Mouse (Mus musculus) left cerebral cortex, adult 9 months (tissue): ENCODE data around the gene Tlx3.

Source experiments
- DNase-seq, 2 experiments: peaks; one replicate each; pipeline ENCODE4 v3.0.0; 2022; ENCODE audit warnings: low spot score in 2 of 2

The Tlx3 gene

DNA sequence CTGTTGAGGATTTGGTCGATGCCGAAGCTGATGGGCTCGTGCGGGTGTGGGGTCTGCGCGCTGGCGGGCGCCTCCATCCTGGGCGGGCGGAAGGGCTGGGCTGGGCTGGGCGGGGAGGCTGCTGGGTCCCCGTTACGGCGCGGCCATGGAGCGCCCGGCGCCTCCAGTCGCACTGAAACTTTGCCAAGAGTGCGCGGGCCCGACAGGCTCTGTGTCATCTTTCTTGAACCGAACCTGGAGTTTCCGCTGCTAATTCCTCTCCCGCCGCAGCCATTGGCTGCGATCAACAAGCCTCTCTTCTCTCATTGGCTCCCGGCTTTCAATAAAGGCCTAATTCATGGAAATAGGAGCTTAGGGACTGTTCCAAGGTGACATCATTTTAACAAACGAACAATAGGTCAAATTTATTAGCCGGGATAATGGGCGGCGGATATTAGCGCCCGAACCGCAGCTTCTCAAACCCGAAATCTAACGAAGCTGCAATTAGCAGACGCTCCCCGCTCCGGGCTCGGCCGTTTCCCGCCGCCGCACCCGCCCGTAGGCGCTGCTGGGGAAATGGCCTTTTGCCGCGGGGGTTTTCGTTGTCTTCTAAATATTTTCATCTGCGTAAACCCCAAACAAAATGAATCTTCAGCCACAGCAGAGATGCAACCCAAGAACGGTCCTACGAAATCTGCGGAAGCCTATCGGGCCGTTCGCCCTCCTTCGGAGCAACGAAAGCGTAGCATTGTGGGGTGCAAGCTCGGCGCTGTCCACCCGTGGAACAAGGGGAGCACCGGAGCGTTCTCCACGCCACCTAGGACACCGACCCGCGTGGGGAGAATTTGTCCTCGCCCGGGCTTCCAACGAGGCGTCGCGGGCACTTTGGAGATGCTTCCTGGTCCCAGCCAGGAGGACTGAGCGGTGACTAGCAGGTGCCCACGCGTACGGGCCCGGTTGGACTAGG is at the start of gene Tlx3:
TSS of gene Tlx3 (minus strand) at position 207 of the 946 bp plus-strand sequence.
- DNase-seq, result no peak

DNA sequence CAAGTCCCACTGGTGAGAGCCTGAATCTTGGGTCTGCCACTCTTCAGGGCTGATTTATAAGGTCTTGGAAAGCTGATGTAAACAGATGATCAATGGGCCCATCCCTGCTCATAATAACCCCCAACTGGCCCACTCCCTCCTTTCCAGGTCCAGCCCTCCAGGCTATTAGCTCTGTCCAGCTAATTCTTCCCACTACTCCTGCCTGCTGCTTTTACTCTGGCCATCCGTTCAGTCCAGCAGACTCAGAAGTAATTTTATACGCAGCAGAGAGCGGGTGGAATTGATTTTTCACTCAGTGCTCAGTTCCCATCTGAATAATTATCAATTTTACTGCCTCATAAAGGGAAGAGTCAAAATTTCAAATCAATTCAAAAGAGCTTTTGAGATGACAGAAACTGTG is 36.9 kb upstream of the Tlx3 start:
- DNase-seq, result no peak

DNA sequence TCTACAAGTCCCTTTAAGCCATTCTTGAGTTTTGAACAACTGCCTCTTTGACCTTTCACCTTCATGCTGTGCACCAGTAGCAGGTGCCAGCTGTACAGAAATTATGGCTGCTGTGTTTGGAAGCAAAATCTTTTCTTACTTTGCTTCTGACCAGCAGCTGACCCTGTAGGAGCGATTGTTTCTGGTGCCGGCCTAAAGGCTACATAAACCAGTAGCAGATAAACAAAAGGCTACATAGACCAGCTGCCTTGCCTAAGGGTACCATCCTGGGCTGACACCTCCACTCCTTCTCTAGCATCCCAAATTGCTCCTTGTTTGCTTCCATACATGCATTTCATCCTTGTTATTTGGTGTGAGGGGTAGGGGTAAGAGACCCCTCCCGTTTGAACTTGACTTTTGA is 30.7 kb upstream of the Tlx3 start:
- no peak for DNase-seq

- no peak for DNase-seq
Measured at GRCm38 (mm10) chr11:33232056-33232455, 28.7 kb upstream of the Tlx3 start.

GRCm38 (mm10) chr11:33228186-33228585 is 24.8 kb upstream of the Tlx3 start:
- DNase-seq, result no peak

DNA sequence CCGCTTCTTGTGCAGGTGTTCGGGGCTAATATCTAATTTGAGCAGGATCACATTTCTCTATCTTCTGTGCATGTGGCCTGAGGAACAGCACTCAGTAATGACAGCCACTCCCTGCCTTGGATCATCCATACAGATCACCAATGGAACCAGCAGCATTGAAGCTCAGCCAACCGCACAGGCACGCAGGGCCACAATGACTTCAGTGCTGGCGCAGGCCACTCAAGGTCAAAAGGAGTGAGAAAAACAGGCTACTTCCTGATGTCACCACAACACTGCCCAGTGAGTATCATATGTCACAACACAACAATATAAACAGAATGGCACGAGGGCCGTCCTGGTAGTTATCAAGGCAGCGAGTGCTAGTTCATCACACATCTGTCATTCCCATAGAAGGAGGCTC is 23.1 kb upstream of the Tlx3 start:
- DNase-seq, result no peak

DNA sequence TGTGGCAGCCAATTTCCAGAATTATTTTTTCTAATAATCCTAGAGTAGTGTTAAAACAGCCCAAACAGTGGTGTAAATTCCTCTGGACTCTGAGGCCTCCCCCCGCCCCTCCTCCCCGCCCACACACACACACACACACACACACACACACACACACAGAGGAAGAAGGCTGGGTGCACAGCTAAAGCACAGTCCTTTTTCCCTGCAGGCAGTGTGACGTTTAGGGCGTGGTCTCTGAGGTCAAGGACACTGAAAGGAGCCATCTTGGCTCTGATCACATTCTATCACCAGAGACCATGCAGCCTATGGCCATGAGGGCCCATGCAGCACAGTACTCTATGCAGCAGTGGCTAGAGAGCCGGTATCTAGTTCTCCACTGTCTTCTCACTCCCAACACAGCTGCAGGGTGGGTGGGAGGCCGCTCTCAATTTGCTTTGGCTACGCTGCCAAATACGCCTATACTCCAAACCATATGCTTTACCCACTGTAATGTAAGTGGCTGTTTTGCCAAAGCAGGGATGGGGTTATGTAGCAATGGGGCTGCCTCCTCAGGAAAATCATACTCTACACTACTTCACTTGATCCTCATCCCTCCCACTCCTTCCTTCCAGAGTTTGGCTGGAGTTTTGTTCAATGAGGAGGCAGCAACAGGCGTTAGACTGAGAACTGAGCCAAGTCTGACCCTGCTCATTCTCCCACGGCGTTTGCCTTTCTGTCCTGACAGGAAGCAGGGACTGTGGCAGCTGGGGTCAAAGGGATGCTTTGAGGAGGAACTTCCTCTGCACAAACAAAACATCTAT is 18.4 kb upstream of the Tlx3 start:
- peak in 1 of 2 experiments; percentile 38 for DNase-seq

- no peak for DNase-seq
Measured at GRCm38 (mm10) chr11:33220763-33221162, 17.4 kb upstream of the Tlx3 start.

GRCm38 (mm10) chr11:33217384-33218079 is 14.1 kb upstream of the Tlx3 start:
- DNase-seq, result no peak

- DNase-seq, result no peak
Measured at GRCm38 (mm10) chr11:33207411-33207810, 4.0 kb upstream of the Tlx3 start.

DNA sequence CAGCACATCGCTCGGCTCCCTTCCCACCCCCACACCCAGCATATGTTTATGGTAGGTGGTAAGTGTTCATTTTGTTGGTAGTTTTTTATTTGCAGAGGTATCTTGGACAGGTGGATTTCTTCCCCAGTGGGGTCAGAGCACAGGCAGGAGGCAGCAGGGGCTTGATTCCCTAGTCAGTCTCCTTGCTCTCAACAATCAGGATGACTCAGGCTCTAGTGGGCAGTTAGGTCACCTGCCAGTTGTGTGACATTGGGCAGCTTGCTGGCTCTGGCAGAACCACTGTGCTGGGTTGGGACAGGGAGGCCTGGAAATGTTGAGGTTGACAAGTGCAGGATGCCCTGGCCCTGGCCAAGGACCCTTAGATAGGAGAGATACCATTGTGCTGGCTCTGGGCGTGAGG is 1.6 kb upstream of the Tlx3 start:
- DNase-seq, result no peak

GRCm38 (mm10) chr11:33204329-33204705 is 928 bp upstream of the Tlx3 start:
- no peak for DNase-seq

GRCm38 (mm10) chr11:33202972-33203371 is 417 bp downstream of the Tlx3 start:
- DNase-seq, result no peak

DNA sequence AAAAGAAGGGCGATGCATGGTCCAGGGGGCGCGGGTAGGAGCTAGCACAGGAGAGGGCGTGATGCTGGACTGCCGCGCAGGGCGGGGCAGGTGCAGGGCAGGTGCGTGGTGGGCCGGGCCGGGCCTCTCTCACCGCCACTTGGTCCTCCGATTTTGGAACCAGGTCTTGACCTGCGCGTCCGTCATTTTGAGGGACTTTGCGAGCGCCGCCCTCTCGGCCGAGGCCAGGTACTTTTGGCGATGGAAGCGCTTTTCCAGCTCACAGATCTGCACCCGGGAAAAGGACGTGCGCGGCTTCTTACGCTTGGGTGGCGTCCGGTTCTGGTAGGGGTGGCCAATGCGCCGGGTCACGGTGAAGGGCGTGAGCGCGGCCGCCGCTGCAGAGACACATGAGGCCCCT is 1.1 kb downstream of the Tlx3 start:
- DNase-seq, result no peak

GRCm38 (mm10) chr11:33201626-33202010 is 1.8 kb downstream of the Tlx3 start:
- DNase-seq, result no peak

GRCm38 (mm10) chr11:33200764-33201625 is 2.4 kb downstream of the Tlx3 start:
- no peak for DNase-seq

GRCm38 (mm10) chr11:33199906-33200763 is 3.3 kb downstream of the Tlx3 start:
- no peak for DNase-seq

GRCm38 (mm10) chr11:33199117-33199514 is 4.3 kb downstream of the Tlx3 start:
- DNase-seq, result no peak

- DNase-seq, result no peak
Measured at GRCm38 (mm10) chr11:33198351-33199116, 4.9 kb downstream of the Tlx3 start.

DNA sequence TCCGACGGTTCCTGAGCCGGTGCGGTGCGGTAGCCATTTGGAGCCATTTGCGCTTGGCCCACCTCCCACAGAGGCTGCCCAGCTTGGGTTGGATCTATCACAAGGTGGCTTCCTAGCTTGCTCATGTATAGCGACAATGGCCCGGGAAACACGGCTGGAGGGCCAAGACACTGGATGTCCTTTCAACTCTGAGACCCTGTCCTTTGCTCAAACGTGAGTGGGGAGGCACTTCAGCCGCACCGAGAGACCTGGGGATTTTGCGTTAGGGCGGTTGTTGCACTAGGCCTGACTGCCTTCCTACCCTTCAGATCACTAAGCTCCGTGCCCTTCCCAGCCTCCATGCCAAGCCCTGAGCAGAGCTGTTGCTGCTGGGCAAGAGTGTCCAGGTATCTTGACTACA is 5.7 kb downstream of the Tlx3 start:
- no peak for DNase-seq
